Mouse (Mus musculus) heart, embryonic 15.5 days (tissue): Measurements from ENCODE around the gene Calcoco2. TPM values are rescaled to one million over a fixed set of nuclear protein-coding genes. Genes with fewer than 3 reads are reported as not detected.
A peak's percentile ranks its signal among the peaks of the same experiment; 100 is the strongest.

Experiments used
- ATAC-seq: fragments of 200-750 bp; cut with Nextera tagmentation; replicated peaks from 2 replicates; pipeline ENCODE4 v1.8.0; 2017; ENCODE audit warnings: low read depth, moderate TSS enrichment; ENCODE audit not compliant: insufficient number of reproducible peaks, insufficient read depth, low FRiP score
- H3K27ac ChIP-seq: fragments of 300-500 bp; sonication (generic); 2 replicates; pipeline ENCODE4 v1.5.1; 2015; ENCODE audit warnings: mild to moderate bottlenecking, inconsistent platforms
- H3K27me3 ChIP-seq: fragments of 300-500 bp; sonication (generic); 2 replicates; pipeline ENCODE4 v1.6.1; 2015; ENCODE audit warnings: inconsistent platforms
- H3K36me3 ChIP-seq: fragments of 300-500 bp; sonication (generic); 2 replicates; pipeline ENCODE4 v1.6.1; 2015; ENCODE audit warnings: mild to moderate bottlenecking, inconsistent platforms
- H3K4me1 ChIP-seq: fragments of 300-500 bp; sonication (generic); replicated peaks from 2 replicates; pipeline ENCODE4 v1.6.1; 2015; ENCODE audit warnings: inconsistent platforms
- H3K4me2 ChIP-seq: fragments of 300-500 bp; sonication (generic); 2 replicates; pipeline ENCODE4 v1.6.1; 2015; ENCODE audit warnings: inconsistent platforms, mild to moderate bottlenecking, moderate library complexity
- H3K4me3 ChIP-seq: fragments of 300-500 bp; sonication (generic); 2 replicates; pipeline ENCODE4 v1.5.1; 2015; ENCODE audit warnings: mild to moderate bottlenecking, inconsistent platforms
- H3K9ac ChIP-seq: fragments of 300-500 bp; sonication (generic); 2 replicates; pipeline ENCODE4 v1.6.1; 2015; ENCODE audit warnings: mild to moderate bottlenecking, inconsistent platforms
- H3K9me3 ChIP-seq: fragments of 300-500 bp; sonication (generic); replicated peaks from 2 replicates; pipeline ENCODE4 v1.6.1; 2016; ENCODE audit warnings: inconsistent platforms
- WGBS: fragments of 180-500 bp; shearing (Covaris S2); methylation state at CpG from one replicate; pipeline ENCODE4 v1.1.7; 2015; ENCODE audit warnings: mixed read lengths; 5-methylcytosine and 5-hydroxymethylcytosine counted together
- polyA plus RNA-seq: library from polyadenylated mRNA; unstranded; fragments of >200 nt; fragmentation: Nextera tagmentation; extraction: Ambion mirVana; gene quantifications from 2 replicates; pipeline ENCODE4 v1.2.1, GENCODE M21; 2015

The Calcoco2 gene
- polyA plus RNA-seq, 1 experiment from 2014 or later = not detected

DNA sequence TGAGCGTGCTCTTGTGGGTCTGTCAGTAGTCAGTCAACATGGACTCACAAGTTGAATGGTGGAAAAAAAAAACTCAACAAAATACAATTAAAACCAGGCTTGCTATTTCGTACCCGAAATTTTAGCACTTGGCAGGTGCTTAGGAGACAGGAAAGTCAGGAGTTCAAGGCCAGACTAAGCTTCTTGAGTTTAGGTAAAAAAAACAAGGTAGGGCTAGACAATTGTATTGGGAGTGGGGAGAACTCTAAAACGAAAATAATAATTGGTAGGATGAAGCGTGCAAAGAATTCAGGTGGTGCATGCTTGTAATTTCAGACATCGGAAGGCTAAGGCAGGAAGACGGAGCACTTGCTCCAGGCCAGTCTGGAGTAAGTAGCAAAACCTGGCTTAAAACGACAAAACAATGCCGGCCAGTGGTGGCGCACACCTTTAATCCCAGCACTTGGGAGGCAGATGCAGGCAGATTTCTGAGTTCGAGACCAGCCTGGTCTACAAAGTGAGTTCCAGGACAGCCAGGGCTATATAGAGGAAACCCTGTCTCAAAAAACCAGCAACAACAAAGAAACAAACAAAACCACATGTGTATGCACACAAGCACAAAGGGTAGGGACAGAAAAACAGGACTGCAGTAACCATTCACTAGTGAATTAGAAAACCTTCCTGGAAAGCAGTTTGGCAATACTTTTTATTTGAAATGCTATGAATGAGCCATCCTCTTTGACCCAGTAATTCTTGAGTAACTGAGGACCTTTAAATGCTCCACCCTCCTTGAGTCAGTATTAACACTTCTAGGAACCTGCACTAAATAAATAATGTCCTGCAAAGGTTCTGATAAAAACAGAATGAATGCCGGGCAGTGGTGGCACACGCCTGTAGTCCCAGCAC, 35.3 kb downstream of the Calcoco2 start:
- Histone ChIP-seq H3K9ac (no peak overlapping the region), H3K9me3 (no peaks in the 10 kb centered on the region), H3K4me1 (peaks cover 17% of the 10 kb centered on the region), H3K4me2 (peak overlapping the region; percentile 67), H3K27ac (peak overlapping the region; percentile 82), H3K36me3 (peaks cover 7% of the 10 kb centered on the region; the same call in 1 of the 2 replicates), H3K4me3 (peak overlapping the region; percentile 46), H3K27me3 (no peaks in the 10 kb centered on the region)
- no peak for ATAC-seq
- WGBS = 62% methylated on average over 13 of the region's 13 CpGs

DNA sequence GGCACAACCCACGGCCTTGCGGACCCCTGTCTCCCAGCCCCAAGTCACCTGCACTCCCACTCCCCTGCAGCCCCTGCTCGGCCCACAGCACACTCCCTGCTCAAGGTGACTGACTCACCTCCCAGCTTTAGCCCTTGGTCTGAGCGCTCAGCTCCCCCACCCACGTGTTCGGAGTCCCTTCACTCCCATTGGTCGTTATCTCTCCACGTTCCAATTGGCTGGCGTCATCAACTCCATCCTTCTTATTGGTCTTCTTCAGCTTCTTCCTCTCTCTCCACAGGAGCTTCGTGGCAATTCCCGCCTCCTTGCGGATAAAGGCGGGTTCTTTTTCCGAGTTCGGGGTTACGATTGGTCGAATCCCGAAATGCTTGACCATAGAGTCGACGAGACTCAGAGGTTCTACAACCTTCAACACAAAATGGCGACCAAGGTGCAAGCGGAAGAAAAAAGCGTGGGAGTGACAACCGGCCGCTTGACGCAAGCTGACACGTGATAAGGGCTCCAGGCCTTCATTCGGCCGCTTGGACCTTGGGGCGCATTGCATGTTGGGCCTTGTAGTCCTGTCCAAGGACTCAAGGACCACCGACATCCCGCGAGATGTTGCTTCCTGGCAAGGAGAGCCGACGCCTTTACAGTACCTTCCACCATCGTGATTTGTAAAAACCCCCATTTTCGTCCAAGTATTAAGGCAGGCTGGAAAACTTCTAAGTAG, 36.1 kb downstream of the Calcoco2 start, which contains the start of gene Atp5g1:
TSS of gene Atp5g1 (minus strand) at position 162 of the 712 bp plus-strand sequence.
- H3K9ac ChIP-seq = peak within 1 kb of the TSS; percentile 77
- peak within 1 kb of the TSS; percentile 67 for H3K4me2 ChIP-seq
- peaks cover 10% of the 10 kb centered on the region; the same call in 1 of the 2 replicates for H3K36me3 ChIP-seq
- H3K4me3 ChIP-seq = peak within 1 kb of the TSS; percentile 75
- H3K27me3 ChIP-seq = no peaks in the 10 kb centered on the region
- ATAC-seq = peak; percentile 96
- H3K9me3 ChIP-seq = no peaks in the 10 kb centered on the region
- WGBS = under 1% methylated on average over 37 of the region's 37 CpGs
- peaks cover 17% of the 10 kb centered on the region for H3K4me1 ChIP-seq
- peak within 1 kb of the TSS; percentile 89 for H3K27ac ChIP-seq

DNA sequence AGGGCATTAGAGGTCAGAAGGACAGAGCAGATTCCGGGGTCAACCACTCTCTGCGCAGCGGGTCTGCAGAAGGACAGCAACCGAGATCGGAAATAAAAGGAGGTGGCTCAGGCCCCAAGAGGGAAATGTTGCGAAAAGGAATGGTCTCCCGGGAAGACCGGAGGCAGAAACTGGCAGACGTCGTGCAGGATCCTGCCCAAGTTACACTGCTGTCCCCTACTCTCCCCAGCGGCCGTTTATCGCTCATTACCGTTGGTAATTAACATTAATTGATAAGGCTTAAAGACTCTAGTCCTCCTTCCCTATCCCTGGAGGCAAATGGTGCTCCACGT, 36.6 kb downstream of the Calcoco2 start:
- WGBS = 0% methylated on average over 15 of the region's 15 CpGs
- Histone ChIP-seq H3K4me1 (peaks cover 17% of the 10 kb centered on the region), H3K27me3 (no peaks in the 10 kb centered on the region), H3K4me2 (peak overlapping the region; percentile 59), H3K27ac (peak overlapping the region; percentile 89), H3K4me3 (peak overlapping the region; percentile 75), H3K9me3 (no peaks in the 10 kb centered on the region), H3K9ac (peak overlapping the region; percentile 77), H3K36me3 (peaks cover 10% of the 10 kb centered on the region; the same call in 1 of the 2 replicates)
- ATAC-seq = no peak

GRCm38 (mm10) chr11:96074351-96075176, 37.2 kb downstream of the Calcoco2 start:
- H3K27me3 ChIP-seq = no peaks in the 10 kb centered on the region
- peak overlapping the region; percentile 89 for H3K27ac ChIP-seq
- peak overlapping the region; percentile 75 for H3K4me3 ChIP-seq
- 8% methylated on average over 17 of the region's 17 CpGs for WGBS
- no peaks in the 10 kb centered on the region for H3K9me3 ChIP-seq
- no peak for ATAC-seq
- H3K4me1 ChIP-seq = peaks cover 17% of the 10 kb centered on the region
- H3K4me2 ChIP-seq = peak overlapping the region; percentile 59
- H3K36me3 ChIP-seq = peaks cover 13% of the 10 kb centered on the region; the same call in 1 of the 2 replicates
- H3K9ac ChIP-seq = peak overlapping the region; percentile 77

DNA sequence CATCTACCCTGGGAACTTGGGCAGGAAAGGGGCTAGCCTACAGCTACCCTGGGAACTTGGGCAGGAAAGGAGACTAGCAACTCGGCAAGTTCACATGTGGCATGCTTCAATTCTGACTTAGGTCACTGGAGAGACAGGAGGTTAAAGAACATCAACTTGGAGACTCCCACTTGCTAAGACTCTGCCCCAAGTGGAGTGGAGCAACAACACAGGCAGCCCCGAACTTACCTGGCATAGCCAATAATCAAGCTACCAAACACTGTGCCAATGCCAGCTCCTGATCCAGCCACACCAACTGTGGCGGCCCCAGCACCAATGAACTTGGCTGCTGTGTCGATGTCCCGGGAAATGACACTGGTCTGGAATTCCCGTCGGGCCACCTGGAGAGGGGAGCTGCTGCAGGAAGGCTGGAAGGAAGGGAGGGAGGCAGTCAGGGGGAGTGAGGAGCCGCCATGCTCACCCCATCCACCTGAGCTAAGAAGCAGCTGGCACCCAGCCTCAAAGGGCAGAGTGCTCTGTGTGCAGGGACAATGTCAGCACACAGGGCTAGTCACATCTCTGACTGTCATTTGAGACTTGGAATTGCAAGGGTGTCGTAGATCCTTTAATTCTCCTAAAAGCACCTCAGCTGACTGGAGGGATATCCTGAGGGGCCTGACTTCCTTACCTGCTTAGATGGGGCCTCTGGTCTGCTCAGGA, 38.3 kb downstream of the Calcoco2 start:
- Histone ChIP-seq H3K9ac (peak overlapping the region; percentile 77), H3K27ac (peak overlapping the region; percentile 89), H3K27me3 (no peaks in the 10 kb centered on the region), H3K9me3 (no peaks in the 10 kb centered on the region), H3K4me3 (peak overlapping the region; percentile 75), H3K4me2 (peak overlapping the region; percentile 59), H3K36me3 (peaks cover 16% of the 10 kb centered on the region; the same call in 1 of the 2 replicates), H3K4me1 (peaks cover 17% of the 10 kb centered on the region)
- 68% methylated on average over 9 of the region's 9 CpGs for whole genome bisulfite sequencing
- no peak for ATAC-seq

- Histone ChIP-seq H3K9me3 (no peaks in the 10 kb centered on the region), H3K4me1 (peaks cover 14% of the 10 kb centered on the region), H3K27ac (no peak overlapping the region), H3K36me3 (peaks cover 16% of the 10 kb centered on the region; the same call in 1 of the 2 replicates), H3K9ac (no peak overlapping the region), H3K4me2 (no peak overlapping the region), H3K27me3 (no peaks in the 10 kb centered on the region), H3K4me3 (no peak overlapping the region)
- no peak for ATAC-seq
- 78% methylated on average over 1 of the region's 1 CpGs for WGBS
Measured at GRCm38 (mm10) chr11:96071013-96071412, 40.8 kb downstream of the Calcoco2 start.

DNA sequence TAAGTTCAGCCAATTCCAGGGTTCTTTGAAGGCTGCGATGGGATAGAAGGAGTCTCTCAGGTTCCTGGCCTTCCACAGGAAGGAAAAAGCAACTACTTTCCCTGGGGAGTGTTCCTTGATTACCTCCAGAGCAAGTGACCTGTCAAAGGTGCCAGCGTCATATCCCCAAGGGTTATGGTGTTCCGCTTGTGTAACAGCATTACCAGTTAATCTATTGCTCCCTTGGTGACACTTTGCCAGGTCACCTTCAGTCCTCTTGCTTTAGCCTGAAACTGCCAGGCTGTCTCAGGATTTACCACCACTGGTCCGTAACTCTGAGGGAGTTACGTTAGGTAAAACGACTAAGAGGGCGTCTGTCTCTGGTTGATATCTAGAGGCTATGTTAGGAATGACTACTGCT, 41.4 kb downstream of the Calcoco2 start:
- no peak for ATAC-seq
- Histone ChIP-seq H3K4me3 (no peak overlapping the region), H3K27me3 (no peaks in the 10 kb centered on the region), H3K4me1 (peaks cover 19% of the 10 kb centered on the region), H3K9ac (no peak overlapping the region), H3K4me2 (no peak overlapping the region), H3K36me3 (peaks cover 16% of the 10 kb centered on the region; the same call in 1 of the 2 replicates), H3K27ac (no peak overlapping the region), H3K9me3 (no peaks in the 10 kb centered on the region)
- 81% methylated on average over 7 of the region's 7 CpGs for WGBS

DNA sequence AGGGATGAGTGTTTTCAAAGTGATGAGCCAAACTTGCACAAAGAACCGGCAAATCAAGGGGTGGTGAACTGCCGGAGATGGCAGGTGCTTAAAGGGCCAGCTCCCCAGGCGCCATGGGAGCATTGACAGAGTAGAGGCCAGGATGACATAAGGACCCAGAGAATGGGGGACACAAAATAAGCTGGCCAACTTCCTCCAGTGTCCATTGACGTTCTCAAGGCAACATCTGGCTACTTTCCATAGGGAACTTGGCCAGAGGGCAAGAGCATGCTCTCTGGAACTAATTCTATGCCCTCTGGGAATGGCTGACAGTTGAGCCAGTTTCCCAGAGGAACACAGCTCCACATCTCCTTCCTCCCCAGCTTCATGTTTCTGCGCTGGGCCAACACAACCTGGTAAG, 43.5 kb downstream of the Calcoco2 start:
- 77% methylated on average over 5 of the region's 5 CpGs for WGBS
- no peak overlapping the region for H3K27ac ChIP-seq
- H3K36me3 ChIP-seq = peaks cover 16% of the 10 kb centered on the region; the same call in 1 of the 2 replicates
- no peak overlapping the region for H3K9ac ChIP-seq
- ATAC-seq = no peak
- no peaks in the 10 kb centered on the region for H3K9me3 ChIP-seq
- H3K27me3 ChIP-seq = no peaks in the 10 kb centered on the region
- H3K4me3 ChIP-seq = no peak overlapping the region
- no peak overlapping the region for H3K4me2 ChIP-seq
- H3K4me1 ChIP-seq = peaks cover 19% of the 10 kb centered on the region

GRCm38 (mm10) chr11:96065215-96065911, 46.4 kb downstream of the Calcoco2 start, which contains the start of gene Ube2z:
Ube2z (minus strand) TSS chr11:96065388.
- Histone ChIP-seq H3K36me3 (peaks cover 21% of the 10 kb centered on the region), H3K9ac (peak within 1 kb of the TSS; percentile 95), H3K4me1 (peaks cover 27% of the 10 kb centered on the region), H3K27me3 (no peaks in the 10 kb centered on the region), H3K9me3 (no peaks in the 10 kb centered on the region), H3K27ac (peak within 1 kb of the TSS; percentile 79), H3K4me3 (peak within 1 kb of the TSS; percentile 95), H3K4me2 (peak within 1 kb of the TSS; percentile 88)
- ATAC-seq = peak; percentile 98
- WGBS = 5% methylated on average over 45 of the region's 50 CpGs
